Mouse (Mus musculus): ENCODE results near the gene Lrp4. TPM values are rescaled to one million over a fixed set of nuclear protein-coding genes. Genes with fewer than 3 reads are reported as not detected.

The Lrp4 gene
- polyA plus RNA-seq (2014; fragmentation: Illumina TruSeq; extraction: RNeasy Lipid Tissue Mini Kit (QIAGEN cat#74804); ENCODE audit: insufficient read depth, low read depth, low replicate concordance): 13.9 TPM

GRCm38 (mm10) chr2:91457259-91457655 is at the start of gene Lrp4:
Gene Lrp4 (plus strand): TSS chr2:91457511.

GRCm38 (mm10) chr2:91444286-91444892 is 12.9 kb upstream of the Lrp4 start, which contains the start of gene 1110051M20Rik:
Gene 1110051M20Rik (minus strand): TSS chr2:91444704.

GRCm38 (mm10) chr2:91526294-91527146 is 69.2 kb downstream of the Lrp4 start, which contains the start of gene Ckap5:
Gene Ckap5 (plus strand): TSS chr2:91526762.

Other genes starting within 250 kb of the Lrp4 start
- 9.9 TPM for gene Ddb2, start 220.5 kb upstream of the Lrp4 start, polyA plus RNA-seq (2014; fragmentation: Illumina TruSeq; extraction: RNeasy Lipid Tissue Mini Kit (QIAGEN cat#74804); ENCODE audit: insufficient read depth, low read depth, low replicate concordance)
- 22.2 TPM for gene Pacsin3, start 201.6 kb upstream of the Lrp4 start, polyA plus RNA-seq (2014; fragmentation: Illumina TruSeq; extraction: RNeasy Lipid Tissue Mini Kit (QIAGEN cat#74804); ENCODE audit: insufficient read depth, low read depth, low replicate concordance)
- 38.3 TPM for gene Arfgap2, start 192.5 kb upstream of the Lrp4 start, polyA plus RNA-seq (2014; fragmentation: Illumina TruSeq; extraction: RNeasy Lipid Tissue Mini Kit (QIAGEN cat#74804); ENCODE audit: insufficient read depth, low read depth, low replicate concordance)
- gene 1110051M20Rik, start 12.8 kb upstream of the Lrp4 start, polyA plus RNA-seq (2014; fragmentation: Illumina TruSeq; extraction: RNeasy Lipid Tissue Mini Kit (QIAGEN cat#74804); ENCODE audit: insufficient read depth, low read depth, low replicate concordance): 26.7 TPM
- gene Ckap5, start 69.3 kb downstream of the Lrp4 start, polyA plus RNA-seq (2014; fragmentation: Illumina TruSeq; extraction: RNeasy Lipid Tissue Mini Kit (QIAGEN cat#74804); ENCODE audit: insufficient read depth, low read depth, low replicate concordance): 7.9 TPM
- 0.19 TPM for gene F2, start 178.9 kb downstream of the Lrp4 start, polyA plus RNA-seq (2014; fragmentation: Illumina TruSeq; extraction: RNeasy Lipid Tissue Mini Kit (QIAGEN cat#74804); ENCODE audit: insufficient read depth, low read depth, low replicate concordance)
- 3.3 TPM for gene Zfp408, start 192.3 kb downstream of the Lrp4 start, polyA plus RNA-seq (2014; fragmentation: Illumina TruSeq; extraction: RNeasy Lipid Tissue Mini Kit (QIAGEN cat#74804); ENCODE audit: insufficient read depth, low read depth, low replicate concordance)
- gene Arhgap1, start 192.3 kb downstream of the Lrp4 start, polyA plus RNA-seq (2014; fragmentation: Illumina TruSeq; extraction: RNeasy Lipid Tissue Mini Kit (QIAGEN cat#74804); ENCODE audit: insufficient read depth, low read depth, low replicate concordance): 54.7 TPM